Mouse (Mus musculus): ENCODE measurements around the gene Cadm3.
"Not testable (repeated sequence)": the region's sequence is repeated elsewhere in the genome, so short reads cannot be mapped to it uniquely, and the experiment has no call there.

The Cadm3 gene

DNA sequence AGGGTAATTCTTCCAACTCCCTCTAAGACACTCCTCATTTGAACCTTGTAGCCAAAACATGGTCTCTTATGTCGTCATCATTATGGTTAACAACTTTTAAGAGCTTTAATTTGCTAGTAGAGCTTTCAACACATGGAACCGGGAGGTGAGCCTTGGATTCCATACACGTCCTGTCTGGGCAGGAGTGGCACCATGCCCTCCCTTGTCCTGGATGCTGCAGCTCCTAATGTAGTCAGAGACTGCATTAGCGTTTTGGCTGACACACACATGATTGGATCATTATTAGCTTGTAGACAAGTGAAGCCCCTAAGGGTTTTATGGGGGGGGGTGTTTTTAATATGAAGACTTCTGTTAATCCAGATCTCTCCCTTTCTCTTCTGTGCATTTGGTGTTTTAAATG, 42.5 kb downstream of the Cadm3 start:
- no peak for DNase-seq (ENCODE audit: low read depth in 1 of 2, low spot score in 2 of 2)

GRCm38 (mm10) chr1:173323839-173324585, 43.5 kb downstream of the Cadm3 start:
- DNase-seq (ENCODE audit: low read depth in 1 of 2, low spot score in 2 of 2), result no peak

GRCm38 (mm10) chr1:173322249-173322627, 45.3 kb downstream of the Cadm3 start:
- no peak for DNase-seq (ENCODE audit: low read depth in 1 of 2, low spot score in 2 of 2)

DNA sequence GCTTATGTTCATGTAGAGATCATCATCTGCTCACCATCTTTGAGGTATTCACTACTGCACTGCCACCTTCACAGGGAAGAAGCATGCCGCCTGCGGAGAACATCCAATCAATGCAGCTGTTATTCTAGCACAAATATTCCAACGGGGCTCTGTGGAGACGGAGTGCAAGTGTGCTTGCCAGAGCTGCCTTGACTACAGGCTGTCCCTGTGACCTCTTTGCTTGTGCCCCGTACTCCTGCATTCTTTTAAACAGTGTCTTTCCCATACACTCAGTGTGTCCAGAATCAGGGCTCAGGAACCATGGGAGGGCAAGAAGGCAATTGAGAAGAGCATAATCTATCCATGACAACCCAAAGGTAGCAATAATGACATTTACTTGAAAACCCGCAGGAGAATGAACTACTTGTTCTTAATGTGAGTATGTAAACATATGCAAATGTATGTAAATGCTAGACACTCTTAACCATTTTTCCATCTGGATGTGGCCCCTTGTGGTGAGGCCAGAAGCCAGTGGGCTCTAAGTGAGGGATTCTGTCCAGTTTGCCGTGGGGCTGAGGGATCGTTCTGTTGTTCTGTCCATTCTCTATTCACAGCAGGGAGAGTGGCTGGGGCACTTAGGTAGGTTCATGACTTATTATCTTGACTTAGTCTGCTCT, 45.8 kb downstream of the Cadm3 start:
- DNase-seq (ENCODE audit: low read depth in 1 of 2, low spot score in 2 of 2), result no peak

- no peak for DNase-seq (ENCODE audit: low read depth in 1 of 2, low spot score in 2 of 2)
Observed at GRCm38 (mm10) chr1:173317925-173318477, 49.5 kb downstream of the Cadm3 start.

- DNase-seq (ENCODE audit: low read depth in 1 of 2, low spot score in 2 of 2), result no peak
Observed at GRCm38 (mm10) chr1:173315725-173316124, 51.8 kb downstream of the Cadm3 start.

GRCm38 (mm10) chr1:173313535-173314050, 53.9 kb downstream of the Cadm3 start:
- DNase-seq (ENCODE audit: low read depth in 1 of 2, low spot score in 2 of 2), result not testable (repeated sequence)

GRCm38 (mm10) chr1:173302795-173303194, 64.7 kb downstream of the Cadm3 start:
- DNase-seq (ENCODE audit: low read depth in 1 of 2, low spot score in 2 of 2), result not testable (repeated sequence)
